In genomic region chr17:70989991-70990390, GRCm38 (mm10) we compare ENCODE assay signal across 8 mouse cellular contexts. TPM values are rescaled to one million over a fixed set of nuclear protein-coding genes. Genes with fewer than 3 reads are reported as not detected.
DNase-seq lines count a peak whose midpoint lies in the region; ATAC-seq and TF ChIP-seq lines count a peak whose summit lies in the region.

No protein-coding gene starts in this region.

- no peaks in the 10 kb centered on the region for H3K27me3 ChIP-seq in forebrain, embryonic 15.5 days

- H3K36me3 ChIP-seq in forebrain, embryonic 15.5 days, result 0 out of 2 replicates have a peak, but pooled peaks cover 6% of the 10 kb centered on the region

- peak overlapping the region; percentile 88 for H3K9ac ChIP-seq in forebrain, embryonic 15.5 days (replicated peaks)

- no peaks in the 10 kb centered on the region for H3K9me3 ChIP-seq in forebrain, embryonic 15.5 days

- no peak for TF ChIP-seq CTCF in layer of hippocampus, adult 2 months (conservative IDR thresholded peaks at IDR 0.05)

- ATAC-seq in forebrain, embryonic 15.5 days (replicated peaks), result peak; percentile 84
- ATAC-seq in monocyte, adult 5-6 weeks (replicated peaks; ENCODE audit: insufficient number of reproducible peaks, low FRiP score, low TSS enrichment, poor library complexity, severe bottlenecking), result peak; percentile 44

- 1% methylated on average over 24 of the region's 24 CpGs for WGBS in forebrain, embryonic 15.5 days

- peak in 1 of 2 experiments; percentile 49 for DNase-seq in layer of hippocampus, adult 2 months (ENCODE audit: low spot score in 2 of 2)
- no peak for DNase-seq in layer of hippocampus, adult 9-11 months
- DNase-seq in R1 (ENCODE audit: low read depth, low spot score) (peak; percentile 85), liver (peak; percentile 45)
- no peak for DNase-seq in ovary, postnatal 14 days (ENCODE audit: low spot score)
- DNase-seq in frontal cortex, postnatal 14 days (ENCODE audit: low spot score in 2 of 2), result no peak

- H3K4me2 ChIP-seq in forebrain, embryonic 15.5 days (replicated peaks), result peak overlapping the region; percentile 46

- H3K4me3 ChIP-seq in layer of hippocampus, adult 2 months, result peak overlapping the region; percentile 98
- peak overlapping the region; percentile 84 for H3K4me3 ChIP-seq in forebrain, embryonic 15.5 days

- peaks cover 29% of the 10 kb centered on the region for H3K4me1 ChIP-seq in forebrain, embryonic 15.5 days

- H3K27ac ChIP-seq in layer of hippocampus, adult 2 months, result peak overlapping the region; percentile 99
- peak overlapping the region; percentile 92 for H3K27ac ChIP-seq in forebrain, embryonic 15.5 days (replicated peaks)

RNA-seq across cellular contexts. Expression of gene Myom1, which starts 12.4 kb away (rescaled TPM):
- total RNA-seq in layer of hippocampus, adult 2 months (2021), result 1 to 10 TPM; 2.2 to 2.8 TPM
- polyA plus RNA-seq in forebrain, embryonic 15.5 days (2015; fragmentation: Nextera tagmentation; extraction: Ambion mirVana), result 1.3 and 1.7 TPM in 2 replicates
- total RNA-seq in monocyte, adult 5-6 weeks (2017), result 3.4 to 10.7 TPM (median 5.0 TPM) in 3 replicates

RNA-seq across cellular contexts. Expression of gene Myl12a, which starts 12.7 kb away (rescaled TPM):
- total RNA-seq in layer of hippocampus, adult 2 months (2021), result 10 to 100 TPM; 38.9 to 41.1 TPM
- 125 and 139 TPM in 2 replicates for polyA plus RNA-seq in forebrain, embryonic 15.5 days (2015; fragmentation: Nextera tagmentation; extraction: Ambion mirVana)
- 295 to 317 TPM (median 304 TPM) in 3 replicates for total RNA-seq in monocyte, adult 5-6 weeks (2017)

Comparison
In these comparisons a context has a peak if more than half of its experiments do, and no peak if none do; other contexts are left out.
1. DNase-seq: peak in R1 (single experiment) and liver (single experiment); none in layer of hippocampus, adult 9-11 months (single experiment), ovary, postnatal 14 days (single experiment) and frontal cortex, postnatal 14 days (0 of 2).